Mouse (Mus musculus): ENCODE measurements around the gene Nf1.

Nf1 gene

GRCm38 (mm10) chr11:79590664-79591590 is 251.4 kb downstream of the Nf1 start, which contains the start of gene Rab11fip4:
Gene Rab11fip4 (plus strand): TSS chr11:79591212.
- no peak for DNase-seq (ENCODE audit: low spot score)

- no peak for DNase-seq (ENCODE audit: low spot score)
These were observed 252.1 kb downstream of the Nf1 start for GRCm38 (mm10) chr11:79591591-79591975.

- DNase-seq (ENCODE audit: low spot score), result no peak
These were observed 254.0 kb downstream of the Nf1 start for GRCm38 (mm10) chr11:79593495-79593894.

GRCm38 (mm10) chr11:79610454-79610853 is 271.0 kb downstream of the Nf1 start:
- DNase-seq (ENCODE audit: low spot score), result no peak

GRCm38 (mm10) chr11:79611011-79611666 is 271.6 kb downstream of the Nf1 start:
- no peak for DNase-seq (ENCODE audit: low spot score)

GRCm38 (mm10) chr11:79612046-79612600 is 272.6 kb downstream of the Nf1 start:
- DNase-seq (ENCODE audit: low spot score), result no peak

GRCm38 (mm10) chr11:79613084-79613483 is 273.6 kb downstream of the Nf1 start:
- DNase-seq (ENCODE audit: low spot score), result no peak

GRCm38 (mm10) chr11:79613711-79614110 is 274.2 kb downstream of the Nf1 start:
- no peak for DNase-seq (ENCODE audit: low spot score)

- no peak for DNase-seq (ENCODE audit: low spot score)
These were observed 275.4 kb downstream of the Nf1 start for GRCm38 (mm10) chr11:79614880-79615279.

- DNase-seq (ENCODE audit: low spot score), result no peak
These were observed 276.4 kb downstream of the Nf1 start for GRCm38 (mm10) chr11:79615871-79616270.

- no peak for DNase-seq (ENCODE audit: low spot score)
These were observed 278.5 kb downstream of the Nf1 start for GRCm38 (mm10) chr11:79617991-79618390.

GRCm38 (mm10) chr11:79623029-79623428 is 283.5 kb downstream of the Nf1 start:
- DNase-seq (ENCODE audit: low spot score), result no peak

GRCm38 (mm10) chr11:79624801-79625302 is 285.4 kb downstream of the Nf1 start:
- no peak for DNase-seq (ENCODE audit: low spot score)

GRCm38 (mm10) chr11:79628716-79629115 is 289.2 kb downstream of the Nf1 start:
- no peak for DNase-seq (ENCODE audit: low spot score)

- no peak for DNase-seq (ENCODE audit: low spot score)
These were observed 290.4 kb downstream of the Nf1 start for GRCm38 (mm10) chr11:79629752-79630374.

GRCm38 (mm10) chr11:79630521-79630920 is 291.0 kb downstream of the Nf1 start:
- DNase-seq (ENCODE audit: low spot score), result no peak

Data from ovary, adult 18-20 months (tissue).